Mouse (Mus musculus) limb, embryonic 12.5 days (tissue): ENCODE data around the gene Spint2. TPM values are rescaled to one million over a fixed set of nuclear protein-coding genes. Genes with fewer than 3 reads are reported as not detected.

Experiments
- ATAC-seq: fragments of 200-750 bp; cut with Nextera tagmentation; 2 replicates; pipeline ENCODE4 v1.8.0; 2017; ENCODE audit warnings: low read depth, moderate TSS enrichment; ENCODE audit not compliant: insufficient number of reproducible peaks, insufficient read depth, low FRiP score, low TSS enrichment
- H3K27ac ChIP-seq: fragments of 300-500 bp; sonication (generic); 2 replicates; pipeline ENCODE4 v1.5.1; 2016; ENCODE audit warnings: mild to moderate bottlenecking, moderate library complexity
- H3K27me3 ChIP-seq: fragments of 300-500 bp; sonication (generic); 2 replicates; pipeline ENCODE4 v1.6.1; 2016; ENCODE audit warnings: mild to moderate bottlenecking, moderate library complexity
- H3K36me3 ChIP-seq: fragments of 300-500 bp; sonication (generic); 2 replicates; pipeline ENCODE4 v1.6.1; 2016; ENCODE audit warnings: mild to moderate bottlenecking, moderate library complexity
- H3K4me1 ChIP-seq: fragments of 300-500 bp; sonication (generic); replicated peaks from 2 replicates; pipeline ENCODE4 v1.6.1; 2016
- H3K4me2 ChIP-seq: fragments of 300-500 bp; sonication (generic); 2 replicates; pipeline ENCODE4 v1.6.1; 2016; ENCODE audit warnings: mild to moderate bottlenecking, moderate library complexity
- H3K4me3 ChIP-seq: fragments of 300-500 bp; sonication (generic); replicated peaks from 2 replicates; pipeline ENCODE4 v1.5.1; 2016; ENCODE audit warnings: mild to moderate bottlenecking
- H3K9ac ChIP-seq: fragments of 300-500 bp; sonication (generic); replicated peaks from 2 replicates; pipeline ENCODE4 v1.6.1; 2016; ENCODE audit warnings: mild to moderate bottlenecking, moderate library complexity
- H3K9me3 ChIP-seq: fragments of 300-500 bp; sonication (generic); 2 replicates; pipeline ENCODE4 v1.6.1; 2016; ENCODE audit warnings: mild to moderate bottlenecking, moderate library complexity
- WGBS: fragments of 180-500 bp; shearing (Covaris S2); methylation state at CpG from one replicate; pipeline ENCODE4 v1.1.7; 2016; 5-methylcytosine and 5-hydroxymethylcytosine counted together
- polyA plus RNA-seq: library from polyadenylated mRNA; unstranded; fragments of >200 nt; fragmentation: Nextera tagmentation; extraction: Ambion mirVana; gene quantifications from 2 replicates; pipeline ENCODE4 v1.2.1, GENCODE M21; 2016

Spint2 gene
- polyA plus RNA-seq, result 106 and 107 TPM in 2 replicates

DNA sequence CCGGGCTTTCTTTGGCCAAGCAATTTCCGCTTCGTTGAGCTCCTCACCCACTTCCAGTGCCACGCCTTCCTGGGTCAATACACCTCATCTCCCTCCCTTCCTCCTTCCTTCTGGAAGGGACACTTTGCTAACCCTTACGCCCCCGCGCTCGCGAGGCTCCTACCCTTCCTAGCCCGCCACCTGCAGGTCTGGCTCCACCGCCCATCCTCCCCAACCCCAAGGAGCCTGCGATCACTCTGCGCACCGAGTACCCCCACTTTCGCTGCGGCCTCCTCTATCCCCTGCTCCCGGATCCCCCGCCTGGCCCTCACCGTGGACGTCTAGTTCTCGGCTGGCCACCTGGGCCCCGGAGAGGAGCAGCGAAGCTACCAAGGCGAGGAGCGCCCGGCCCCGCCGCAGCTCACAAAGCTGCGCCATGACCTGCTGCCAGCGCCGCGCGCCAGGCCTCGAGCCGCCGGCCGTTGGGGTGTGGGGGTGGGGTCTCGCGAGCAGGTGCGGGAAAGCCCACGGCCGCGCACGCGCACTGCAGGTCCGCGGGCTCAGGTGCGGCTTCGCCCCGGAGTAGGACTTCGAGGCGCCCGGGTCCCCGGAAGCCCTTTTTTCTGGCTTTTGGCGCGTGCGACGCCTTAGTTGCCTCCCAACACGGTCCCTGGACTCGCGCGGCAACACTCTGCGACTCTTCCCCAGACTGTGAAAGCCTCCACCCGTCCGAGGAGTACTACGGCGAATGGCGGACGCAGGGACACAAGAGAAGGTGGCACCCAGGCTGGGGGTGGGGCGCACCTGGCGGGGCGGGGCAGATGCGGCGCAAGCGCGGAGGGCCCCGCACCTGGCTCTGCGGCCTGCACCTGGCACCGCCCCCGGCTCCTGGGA lies at the start of gene Spint2:
Gene Spint2, minus strand, starts transcription at position 712 of the 873 bp plus-strand sequence.
- Histone ChIP-seq H3K27me3 (peaks cover 42% of the 10 kb centered on the region), H3K4me1 (peaks cover 23% of the 10 kb centered on the region), H3K27ac (0 out of 2 replicates have a peak within 1 kb of the TSS, but pooled peaks have one; percentile 35), H3K36me3 (no peaks in the 10 kb centered on the region), H3K9ac (peak within 1 kb of the TSS; percentile 62), H3K4me2 (peak within 1 kb of the TSS; percentile 98), H3K4me3 (peak within 1 kb of the TSS; percentile 58), H3K9me3 (no peaks in the 10 kb centered on the region)
- WGBS, result under 1% methylated on average over 80 of the region's 80 CpGs
- peak; percentile 46; the same call in 1 of the 2 replicates for ATAC-seq

DNA sequence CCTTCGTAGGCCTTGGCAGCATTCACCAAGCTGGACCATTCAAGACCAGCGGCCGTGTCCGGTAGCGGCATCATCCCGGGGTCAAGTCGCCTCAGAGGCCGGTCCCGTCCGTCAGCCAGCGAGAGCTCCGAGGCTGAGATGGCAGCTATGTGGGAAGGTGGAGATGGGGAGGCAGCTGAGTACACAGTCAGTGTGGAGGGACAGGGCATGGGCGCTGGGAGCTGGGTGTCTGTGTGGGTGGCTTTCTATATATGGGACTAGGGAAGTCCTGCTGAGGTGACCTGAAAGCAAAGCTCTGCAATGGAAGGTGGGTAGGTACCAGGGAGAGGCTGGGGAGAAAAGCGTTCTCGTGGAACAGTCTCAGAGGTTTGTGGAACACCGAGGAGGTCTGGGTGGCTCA lies 47.3 kb upstream of the Spint2 start:
- Histone ChIP-seq H3K4me1 (no peaks in the 10 kb centered on the region), H3K4me2 (no peak overlapping the region), H3K4me3 (no peak overlapping the region), H3K9me3 (no peaks in the 10 kb centered on the region), H3K27ac (no peak overlapping the region), H3K9ac (no peak overlapping the region; the same call in 1 of the 2 replicates), H3K27me3 (no peaks in the 10 kb centered on the region), H3K36me3 (peaks cover 75% of the 10 kb centered on the region)
- no peak for ATAC-seq
- 91% methylated on average over 16 of the region's 16 CpGs for WGBS

DNA sequence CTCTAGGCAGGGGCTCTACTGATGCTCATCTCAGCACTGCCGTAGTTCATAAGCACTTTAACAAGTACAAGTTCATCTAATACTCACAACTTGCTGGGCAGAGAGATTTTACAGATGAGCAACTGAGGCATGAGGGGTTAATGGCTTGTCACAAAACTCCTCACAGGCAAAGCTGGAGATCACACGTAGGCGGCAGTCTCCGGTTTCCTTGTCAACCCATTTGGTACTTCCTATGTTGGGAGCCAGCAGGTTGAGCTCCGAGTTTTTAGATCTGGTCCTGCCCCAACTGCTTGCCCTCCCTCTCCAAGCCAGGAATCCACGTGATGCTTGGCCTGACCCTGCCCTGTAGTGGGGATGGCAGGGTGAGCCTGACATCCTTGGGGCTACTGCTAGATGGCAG lies 45.4 kb upstream of the Spint2 start:
- peaks cover 70% of the 10 kb centered on the region for H3K36me3 ChIP-seq

DNA sequence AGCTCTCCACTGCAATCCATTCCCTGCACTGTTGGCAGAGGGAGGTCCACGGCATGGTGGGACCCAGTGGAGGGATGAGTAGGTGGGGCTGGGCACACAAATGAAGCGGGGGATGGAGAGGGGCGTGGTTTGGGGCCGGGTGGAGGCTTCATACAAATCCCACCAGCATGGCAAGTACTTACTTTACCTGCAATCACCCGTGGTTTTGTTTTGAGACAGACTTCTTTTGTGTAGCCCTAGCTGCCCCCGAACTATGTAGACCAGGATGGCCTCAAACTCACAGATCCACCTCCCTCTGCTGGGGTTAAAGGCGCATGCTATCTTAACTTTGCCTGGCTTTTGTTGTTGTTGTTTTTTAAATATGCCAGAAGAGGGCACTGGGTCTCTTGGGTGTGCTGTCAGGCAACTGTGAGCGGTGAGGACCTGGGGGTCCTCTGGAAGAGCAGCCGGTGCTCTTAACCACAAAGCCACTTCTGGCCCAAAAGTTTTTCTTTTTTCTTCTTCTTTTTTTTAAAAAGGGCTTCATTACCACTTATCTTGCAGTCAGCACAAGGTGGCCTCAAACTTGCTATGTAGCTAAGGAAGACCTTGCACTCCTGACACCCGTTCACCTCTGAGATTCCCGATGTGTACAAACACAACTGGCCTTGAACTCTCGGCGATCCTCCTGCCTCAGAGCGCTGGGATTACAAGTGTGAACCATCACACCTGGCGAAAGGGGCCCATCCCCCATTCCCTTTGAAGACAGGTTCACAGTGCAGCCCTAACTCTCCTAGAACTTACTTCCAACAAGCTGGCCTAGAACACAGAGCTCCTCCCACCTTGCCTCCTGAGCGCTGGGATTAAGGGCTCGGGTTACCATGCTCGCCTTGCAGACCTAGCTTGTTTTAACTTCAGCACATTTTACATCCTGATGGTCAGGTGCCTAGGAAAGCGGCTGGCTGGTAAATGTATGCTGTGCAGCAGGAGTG lies 37.9 kb upstream of the Spint2 start:
- peak overlapping the region; percentile 97 for H3K27ac ChIP-seq
- H3K27me3 ChIP-seq, result no peaks in the 10 kb centered on the region
- peak overlapping the region; percentile 30 for H3K4me3 ChIP-seq
- peak overlapping the region; percentile 58 for H3K4me2 ChIP-seq
- no peak for ATAC-seq
- H3K4me1 ChIP-seq, result peaks cover 73% of the 10 kb centered on the region
- H3K9me3 ChIP-seq, result no peaks in the 10 kb centered on the region
- H3K9ac ChIP-seq, result peak overlapping the region; percentile 13; the same call in 1 of the 2 replicates
- 7% methylated on average over 19 of the region's 19 CpGs for WGBS
- H3K36me3 ChIP-seq, result peaks cover 20% of the 10 kb centered on the region

More for the DNA sequence above, 45.4 kb upstream of the Spint2 start:
- Histone ChIP-seq H3K4me2 (no peak overlapping the region), H3K9me3 (no peaks in the 10 kb centered on the region), H3K9ac (no peak overlapping the region), H3K27ac (no peak overlapping the region), H3K27me3 (no peaks in the 10 kb centered on the region), H3K4me1 (0 out of 2 replicates have a peak, but pooled peaks cover under 1% of the 10 kb centered on the region), H3K4me3 (no peak overlapping the region)
- WGBS, result 73% methylated on average over 6 of the region's 6 CpGs
- ATAC-seq, result no peak

DNA sequence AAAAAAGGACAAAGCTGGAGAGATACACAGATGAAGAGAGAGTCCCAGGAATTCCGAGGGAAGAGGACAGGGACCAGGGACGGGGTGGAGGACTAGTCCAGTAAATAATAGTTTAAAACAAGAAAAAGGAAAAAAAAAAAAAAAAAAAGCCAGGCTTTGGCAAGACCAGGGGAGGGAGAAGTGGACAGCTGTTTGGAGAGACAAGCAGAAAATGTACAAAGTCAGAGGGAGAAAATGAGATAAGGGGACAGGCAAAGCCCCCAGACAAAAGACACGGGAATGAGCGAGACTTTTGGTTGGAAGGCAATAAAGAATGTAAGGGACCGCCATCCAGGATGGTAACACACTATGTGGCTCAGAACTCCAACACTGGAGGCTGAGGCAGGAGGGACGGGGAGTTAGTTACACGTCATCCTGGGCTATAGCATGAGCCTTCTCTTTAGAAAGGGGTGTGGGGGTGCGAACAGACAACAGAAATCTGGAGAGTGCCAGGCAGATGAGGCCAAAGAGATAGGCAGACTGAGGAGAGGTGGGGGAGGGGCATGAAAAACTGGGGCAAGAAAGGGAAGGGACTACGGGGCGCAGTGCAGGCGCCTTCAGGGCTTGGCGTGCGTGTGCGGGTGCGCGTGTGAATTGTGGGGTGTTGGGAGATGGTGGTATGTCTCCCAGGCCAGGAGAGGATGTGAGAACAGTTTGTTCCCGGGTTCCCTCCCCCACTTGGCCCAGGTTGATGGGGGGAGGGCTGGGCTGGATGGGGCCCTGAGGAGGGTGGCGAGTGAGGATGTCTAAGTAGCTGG lies 36.6 kb upstream of the Spint2 start:
- Histone ChIP-seq H3K27me3 (no peaks in the 10 kb centered on the region), H3K4me3 (peak overlapping the region; percentile 30), H3K9ac (peak overlapping the region; percentile 13; the same call in 1 of the 2 replicates), H3K9me3 (no peaks in the 10 kb centered on the region), H3K27ac (peak overlapping the region; percentile 97), H3K36me3 (peaks cover 16% of the 10 kb centered on the region; the same call in 1 of the 2 replicates), H3K4me1 (peaks cover 86% of the 10 kb centered on the region), H3K4me2 (peak overlapping the region; percentile 58)
- WGBS, result 3% methylated on average over 18 of the region's 18 CpGs
- 0 out of 2 replicates have a peak, but pooled peaks have one; percentile 0 for ATAC-seq

DNA sequence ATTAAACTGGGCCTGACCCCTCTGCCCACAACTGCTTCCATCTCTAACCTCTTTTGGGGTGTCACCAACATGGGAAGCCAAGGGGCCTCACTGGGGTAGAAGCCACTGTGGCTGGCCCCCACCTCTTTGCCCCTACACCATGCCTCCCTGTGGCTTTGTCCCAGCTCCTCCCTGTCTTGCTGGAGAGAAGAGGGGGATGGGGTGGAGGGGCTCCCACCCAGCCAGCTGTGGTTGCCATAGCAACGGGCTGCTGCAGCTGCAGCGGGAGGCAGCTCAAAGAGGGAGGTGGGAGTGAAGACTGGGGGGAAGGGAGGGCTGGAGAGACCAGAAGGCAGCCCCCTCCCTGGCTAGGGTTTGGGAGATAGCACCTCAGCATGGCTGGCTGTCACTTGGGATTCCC lies 35.8 kb upstream of the Spint2 start:
- H3K4me3 ChIP-seq, result peak overlapping the region; percentile 21
- H3K27ac ChIP-seq, result peak overlapping the region; percentile 97
- peak overlapping the region; percentile 58 for H3K4me2 ChIP-seq
- peak; percentile 75 for ATAC-seq
- H3K9ac ChIP-seq, result no peak overlapping the region
- H3K4me1 ChIP-seq, result peaks cover 93% of the 10 kb centered on the region
- H3K27me3 ChIP-seq, result no peaks in the 10 kb centered on the region
- H3K36me3 ChIP-seq, result peaks cover 12% of the 10 kb centered on the region; the same call in 1 of the 2 replicates
- no peaks in the 10 kb centered on the region for H3K9me3 ChIP-seq
- 0% methylated on average over 2 of the region's 2 CpGs for WGBS

DNA sequence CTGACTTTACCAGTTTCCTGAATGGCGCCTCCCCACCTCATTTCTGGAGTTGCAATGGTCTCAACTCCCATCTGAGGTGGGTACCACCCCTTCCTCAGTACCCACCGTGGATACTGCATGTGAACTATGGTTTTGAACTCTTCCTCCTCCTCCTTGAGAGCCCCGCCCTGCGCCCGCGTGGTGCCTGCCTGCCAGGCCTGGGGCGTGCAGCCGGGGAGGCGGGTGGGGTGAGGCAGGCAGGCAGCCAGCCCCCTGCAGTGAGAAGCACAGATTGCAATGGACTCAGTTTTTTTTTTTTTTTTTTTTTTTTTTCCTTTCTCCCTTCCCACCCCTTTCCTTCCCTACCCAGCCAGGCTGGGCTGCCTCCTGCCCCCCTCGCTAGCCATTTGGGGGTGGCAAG lies 35.3 kb upstream of the Spint2 start:
- peak overlapping the region; percentile 97 for H3K27ac ChIP-seq
- H3K4me3 ChIP-seq, result peak overlapping the region; percentile 21
- H3K36me3 ChIP-seq, result peaks cover 13% of the 10 kb centered on the region; the same call in 1 of the 2 replicates
- peak overlapping the region; percentile 58 for H3K4me2 ChIP-seq
- H3K4me1 ChIP-seq, result peaks cover 93% of the 10 kb centered on the region
- no peaks in the 10 kb centered on the region for H3K9me3 ChIP-seq
- no peak overlapping the region for H3K9ac ChIP-seq
- 4% methylated on average over 10 of the region's 10 CpGs for WGBS
- H3K27me3 ChIP-seq, result no peaks in the 10 kb centered on the region
- peak; percentile 37 for ATAC-seq

DNA sequence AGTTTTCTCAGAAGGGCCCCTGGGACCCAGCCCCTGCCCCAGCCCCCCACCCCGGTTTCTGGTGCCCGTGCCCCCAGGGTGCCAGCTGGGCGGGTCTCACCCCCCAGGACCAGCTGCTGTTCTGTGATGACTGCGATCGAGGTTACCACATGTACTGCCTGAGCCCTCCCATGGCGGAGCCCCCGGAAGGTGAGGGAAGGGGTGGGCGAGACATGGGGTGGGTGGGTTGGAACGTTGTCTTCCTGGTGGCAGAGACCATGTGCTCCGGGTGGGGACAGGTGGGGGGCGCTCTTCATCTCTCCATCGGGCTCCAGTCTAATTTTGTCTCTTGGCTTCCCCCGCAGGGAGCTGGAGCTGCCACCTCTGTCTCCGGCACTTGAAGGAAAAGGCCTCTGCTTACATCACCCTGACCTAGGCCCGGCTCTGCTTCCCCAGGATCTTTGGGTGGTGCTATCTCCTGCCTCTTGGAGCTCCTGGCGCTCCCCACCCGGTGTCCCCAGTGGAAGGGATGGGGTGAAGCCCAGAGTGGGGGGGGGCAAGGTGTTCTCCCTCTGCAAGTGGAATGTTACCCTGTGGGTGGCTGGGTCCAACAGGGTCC lies 34.5 kb upstream of the Spint2 start:
- Histone ChIP-seq H3K36me3 (peaks cover 20% of the 10 kb centered on the region), H3K9me3 (no peaks in the 10 kb centered on the region), H3K27ac (peak overlapping the region; percentile 97), H3K4me1 (peaks cover 87% of the 10 kb centered on the region), H3K4me2 (peak overlapping the region; percentile 58), H3K4me3 (no peak overlapping the region), H3K9ac (no peak overlapping the region), H3K27me3 (no peaks in the 10 kb centered on the region)
- no peak for ATAC-seq
- WGBS, result 63% methylated on average over 17 of the region's 17 CpGs

DNA sequence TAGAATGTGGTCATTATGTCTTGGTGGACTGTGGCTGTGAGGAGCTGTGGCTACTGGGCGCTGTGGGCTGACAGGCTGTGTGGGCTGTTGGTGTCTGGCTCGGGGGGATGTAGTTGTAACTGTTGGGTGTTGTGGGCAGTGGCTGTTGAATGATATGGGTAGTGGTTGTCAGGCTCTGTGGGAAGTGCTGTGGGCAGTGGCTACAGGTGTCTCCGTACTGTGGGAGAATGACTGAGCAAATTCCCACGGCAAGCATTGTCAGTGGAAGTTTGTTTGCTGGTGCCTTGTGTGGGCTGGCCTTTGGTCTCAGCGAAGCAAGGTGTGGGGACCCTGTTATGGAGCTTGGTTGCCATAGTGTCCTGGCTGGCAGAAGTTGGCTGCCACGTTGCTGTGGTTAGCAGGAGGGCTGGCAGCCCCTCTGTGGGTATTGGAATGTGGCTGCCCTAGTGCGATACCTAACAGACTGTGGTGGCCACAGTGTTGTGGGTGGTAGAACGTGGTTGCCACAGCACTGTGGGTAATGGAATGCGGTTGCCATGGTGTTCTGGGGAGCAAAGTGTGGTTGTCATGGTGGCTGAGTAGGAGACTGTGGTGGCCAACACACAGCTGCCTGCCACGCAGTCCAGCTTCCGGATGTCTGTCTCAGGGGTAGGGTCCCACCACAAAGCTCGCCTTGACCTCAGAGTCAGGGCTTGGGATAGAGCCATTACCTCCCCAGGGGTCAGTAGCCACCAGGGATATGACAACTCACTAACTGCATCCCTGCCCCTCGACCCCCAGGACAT lies 33.3 kb upstream of the Spint2 start:
- WGBS, result 85% methylated on average over 13 of the region's 13 CpGs
- Histone ChIP-seq H3K9me3 (no peaks in the 10 kb centered on the region), H3K4me1 (peaks cover 82% of the 10 kb centered on the region), H3K9ac (no peak overlapping the region), H3K4me3 (no peak overlapping the region), H3K36me3 (peaks cover 26% of the 10 kb centered on the region), H3K4me2 (no peak overlapping the region), H3K27ac (peak overlapping the region; percentile 97), H3K27me3 (no peaks in the 10 kb centered on the region)
- ATAC-seq, result no peak
